Mouse (Mus musculus): ENCODE results near the gene Gldc. TPM values are rescaled to one million over a fixed set of nuclear protein-coding genes. Genes with fewer than 3 reads are reported as not detected.

Gene Gldc
- polyA plus RNA-seq, 1 experiment from 2014 or later: 1.4 TPM

Other genes starting within 250 kb of the Gldc start
- not detected in 2 replicates for gene Trpd52l3, start 171.6 kb downstream of the Gldc start, polyA plus RNA-seq (2015; fragmentation: Nextera tagmentation; extraction: Ambion mirVana)
- gene Uhrf2, start 144.9 kb downstream of the Gldc start, polyA plus RNA-seq (2015; fragmentation: Nextera tagmentation; extraction: Ambion mirVana): 45.0 and 45.4 TPM in 2 replicates
- gene Mbl2, start 57.5 kb upstream of the Gldc start, polyA plus RNA-seq (2015; fragmentation: Nextera tagmentation; extraction: Ambion mirVana): not detected in 2 replicates